Mouse (Mus musculus) liver, embryonic 13.5 days (tissue): ENCODE data around the gene Tars. TPM values are rescaled to one million over a fixed set of nuclear protein-coding genes. Genes with fewer than 3 reads are reported as not detected.

Experiments used
- ATAC-seq: fragments of 200-750 bp; cut with Nextera tagmentation; 2 replicates; pipeline ENCODE4 v1.8.0; 2017; ENCODE audit warnings: low read depth, mild to moderate bottlenecking, moderate number of reproducible peaks, moderate library complexity
- DNase-seq: peaks from one replicate; pipeline ENCODE4 v3.0.0; 2022
- H3K27ac ChIP-seq: fragments of 300-500 bp; sonication (generic); 2 replicates; pipeline ENCODE4 v1.5.1; 2015; ENCODE audit warnings: moderate library complexity, mild to moderate bottlenecking, inconsistent platforms
- H3K27me3 ChIP-seq: fragments of 300-500 bp; sonication (generic); 2 replicates; pipeline ENCODE4 v1.6.1; 2015; ENCODE audit warnings: mild to moderate bottlenecking, inconsistent platforms
- H3K36me3 ChIP-seq: fragments of 300-500 bp; sonication (generic); 2 replicates; pipeline ENCODE4 v1.6.1; 2015; ENCODE audit warnings: mild to moderate bottlenecking, inconsistent platforms
- H3K4me1 ChIP-seq: fragments of 300-500 bp; sonication (generic); replicated peaks from 2 replicates; pipeline ENCODE4 v1.6.1; 2015; ENCODE audit warnings: inconsistent platforms
- H3K4me2 ChIP-seq: fragments of 300-500 bp; sonication (generic); 2 replicates; pipeline ENCODE4 v1.6.1; 2015; ENCODE audit warnings: inconsistent platforms, mild to moderate bottlenecking, moderate library complexity
- H3K4me3 ChIP-seq: fragments of 300-500 bp; sonication (generic); replicated peaks from 2 replicates; pipeline ENCODE4 v1.5.1; 2015; ENCODE audit warnings: mild to moderate bottlenecking, inconsistent platforms
- H3K9ac ChIP-seq: fragments of 300-500 bp; sonication (generic); 2 replicates; pipeline ENCODE4 v1.6.1; 2015; ENCODE audit warnings: mild to moderate bottlenecking, inconsistent platforms
- H3K9me3 ChIP-seq: fragments of 300-500 bp; sonication (generic); replicated peaks from 2 replicates; pipeline ENCODE4 v1.6.1; 2016; ENCODE audit warnings: inconsistent platforms
- WGBS: fragments of 180-500 bp; shearing (Covaris S2); methylation state at CpG from one replicate; pipeline ENCODE4 v1.1.7; 2015; ENCODE audit not compliant: insufficient replicate concordance; 5-methylcytosine and 5-hydroxymethylcytosine counted together
- polyA plus RNA-seq: library from polyadenylated mRNA; unstranded; fragments of >200 nt; fragmentation: Nextera tagmentation; extraction: Ambion mirVana; gene quantifications from 2 replicates; pipeline ENCODE4 v1.2.1, GENCODE M21; 2015

Tars gene
- 51.1 and 61.5 TPM in 2 replicates for polyA plus RNA-seq

- Histone ChIP-seq H3K27ac (peak within 1 kb of the TSS; percentile 65), H3K36me3 (peaks cover 27% of the 10 kb centered on the region), H3K9ac (peak within 1 kb of the TSS; percentile 86), H3K9me3 (no peaks in the 10 kb centered on the region), H3K4me3 (peak within 1 kb of the TSS; percentile 89), H3K27me3 (0 out of 2 replicates have a peak, but pooled peaks cover 5% of the 10 kb centered on the region), H3K4me1 (peaks cover 21% of the 10 kb centered on the region), H3K4me2 (peak within 1 kb of the TSS; percentile 85)
- WGBS, result under 1% methylated on average over 42 of the region's 42 CpGs
- DNase-seq (peak; percentile 97), ATAC-seq (peak; percentile 100)
Measured at GRCm38 (mm10) chr15:11399356-11400067, at the start of gene Tars. Gene Tars, minus strand, starts transcription at chr15:11399665.

DNA sequence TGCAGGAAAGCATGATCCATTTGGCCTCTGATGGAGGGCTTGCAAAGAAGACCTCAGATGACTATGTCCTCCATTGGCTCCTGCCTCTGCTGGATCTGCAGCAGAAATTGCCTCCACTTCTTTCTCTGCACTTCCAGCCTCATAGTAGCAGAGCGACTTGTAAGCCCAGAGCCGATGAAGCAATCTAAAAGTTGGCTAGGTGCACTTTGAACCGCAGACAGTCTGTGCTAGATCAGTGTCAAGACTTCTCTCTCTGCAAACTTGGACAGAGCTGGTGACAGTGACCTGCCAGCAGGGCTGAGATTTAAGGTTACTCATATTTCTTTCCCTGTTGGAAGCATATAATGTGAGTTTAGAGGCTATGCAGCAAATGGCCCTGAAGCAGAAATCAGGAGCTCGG is 37.9 kb upstream of the Tars start:
- Histone ChIP-seq H3K27me3 (no peaks in the 10 kb centered on the region), H3K4me1 (no peaks in the 10 kb centered on the region), H3K9me3 (no peaks in the 10 kb centered on the region), H3K36me3 (no peaks in the 10 kb centered on the region), H3K9ac (no peak overlapping the region), H3K4me3 (no peak overlapping the region), H3K27ac (no peak overlapping the region), H3K4me2 (no peak overlapping the region)
- DNase-seq, result no peak
- no peak for ATAC-seq
- 74% methylated on average over 4 of the region's 4 CpGs for WGBS

DNA sequence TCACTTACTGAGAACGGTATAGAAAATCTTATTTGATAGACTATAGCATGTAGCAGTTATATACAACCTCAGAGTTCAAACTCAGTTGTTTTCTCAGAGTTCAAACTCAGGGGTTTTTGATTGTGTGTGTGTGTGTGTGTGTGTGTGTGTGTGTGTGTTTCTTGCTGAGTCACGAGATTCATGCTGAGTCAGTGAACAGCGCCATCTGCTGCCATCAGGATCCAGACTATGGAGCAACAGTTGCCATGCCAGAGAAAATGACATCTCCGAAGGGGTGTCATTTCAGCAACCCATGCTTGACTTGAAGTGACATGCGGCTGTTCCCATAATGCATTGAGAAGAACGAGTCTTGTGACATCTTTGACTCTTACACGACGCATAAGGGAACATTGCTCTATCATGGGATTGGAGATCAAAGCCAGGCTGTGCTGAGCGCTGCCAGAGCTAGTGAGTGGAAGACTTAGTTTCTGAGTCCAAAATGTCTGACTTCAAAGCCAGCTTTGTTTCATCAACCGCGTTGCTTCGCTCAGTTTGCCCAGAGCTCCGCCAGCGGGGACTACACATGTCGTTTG is 37.3 kb upstream of the Tars start:
- DNase-seq (no peak), ATAC-seq (no peak)
- Histone ChIP-seq H3K27me3 (no peaks in the 10 kb centered on the region), H3K27ac (no peak overlapping the region), H3K9me3 (no peaks in the 10 kb centered on the region), H3K4me2 (no peak overlapping the region), H3K4me1 (no peaks in the 10 kb centered on the region), H3K9ac (no peak overlapping the region), H3K4me3 (no peak overlapping the region), H3K36me3 (no peaks in the 10 kb centered on the region)
- WGBS, result 80% methylated on average over 15 of the region's 15 CpGs

- 65% methylated on average over 2 of the region's 2 CpGs for WGBS
- no peaks in the 10 kb centered on the region for H3K9me3 ChIP-seq
- no peak for ATAC-seq
Measured at GRCm38 (mm10) chr15:11426899-11427298, 27.4 kb upstream of the Tars start.

DNA sequence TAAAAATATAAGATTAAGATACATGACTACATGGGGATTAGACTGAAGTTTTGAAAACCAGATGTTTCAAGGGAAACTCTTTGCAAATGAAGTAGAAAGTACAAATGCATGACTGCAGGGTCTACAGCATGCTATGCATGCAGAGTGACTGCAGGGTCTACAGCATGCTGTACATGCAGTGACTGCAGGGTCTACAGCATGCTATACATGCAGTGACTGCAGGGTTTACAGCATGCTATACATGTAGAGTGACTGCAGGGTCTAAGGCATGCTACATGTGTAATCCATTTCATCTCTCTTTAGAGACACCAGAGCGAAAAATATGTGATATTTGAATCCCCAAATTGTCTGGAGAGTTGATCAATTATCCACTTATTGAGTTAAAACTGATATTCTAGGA is 14.0 kb upstream of the Tars start:
- ATAC-seq, result no peak
- no peak overlapping the region for H3K27ac ChIP-seq
- no peaks in the 10 kb centered on the region for H3K27me3 ChIP-seq
- DNase-seq, result no peak
- no peaks in the 10 kb centered on the region for H3K36me3 ChIP-seq
- H3K9me3 ChIP-seq, result no peaks in the 10 kb centered on the region
- no peak overlapping the region for H3K9ac ChIP-seq
- H3K4me1 ChIP-seq, result no peaks in the 10 kb centered on the region
- no peak overlapping the region for H3K4me3 ChIP-seq
- WGBS, result 57% methylated on average over 1 of the region's 1 CpGs
- no peak overlapping the region for H3K4me2 ChIP-seq

More at GRCm38 (mm10) chr15:11426899-11427298, 27.4 kb upstream of the Tars start:
- Histone ChIP-seq H3K36me3 (no peaks in the 10 kb centered on the region), H3K4me2 (no peak overlapping the region), H3K27me3 (no peaks in the 10 kb centered on the region), H3K27ac (no peak overlapping the region), H3K4me3 (no peak overlapping the region), H3K4me1 (no peaks in the 10 kb centered on the region), H3K9ac (no peak overlapping the region)
- DNase-seq, result no peak

DNA sequence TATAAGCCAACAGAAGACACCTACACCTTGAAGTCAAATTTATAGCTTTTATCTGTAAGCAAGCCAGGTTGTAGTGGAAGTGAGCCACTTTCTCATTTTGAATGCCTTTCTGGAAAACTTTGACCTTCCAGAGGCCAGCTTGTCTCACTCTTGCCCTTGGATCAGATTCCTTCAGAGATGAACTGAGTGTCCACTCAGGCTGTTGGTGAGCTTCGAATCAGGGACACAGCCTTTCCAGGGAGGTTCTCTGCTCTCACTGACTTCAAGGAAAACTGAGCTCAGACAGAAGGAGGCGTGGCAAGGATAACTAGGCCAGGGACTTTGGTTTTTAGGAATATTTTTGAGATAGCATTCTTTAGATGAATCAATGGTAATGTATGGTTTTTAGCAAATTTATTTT is 13.1 kb upstream of the Tars start:
- Histone ChIP-seq H3K4me2 (no peak overlapping the region), H3K27ac (no peak overlapping the region), H3K9me3 (no peaks in the 10 kb centered on the region), H3K4me3 (no peak overlapping the region), H3K27me3 (no peaks in the 10 kb centered on the region), H3K4me1 (no peaks in the 10 kb centered on the region), H3K36me3 (no peaks in the 10 kb centered on the region), H3K9ac (no peak overlapping the region)
- ATAC-seq (no peak), DNase-seq (no peak)
- 45% methylated on average over 2 of the region's 2 CpGs for WGBS

DNA sequence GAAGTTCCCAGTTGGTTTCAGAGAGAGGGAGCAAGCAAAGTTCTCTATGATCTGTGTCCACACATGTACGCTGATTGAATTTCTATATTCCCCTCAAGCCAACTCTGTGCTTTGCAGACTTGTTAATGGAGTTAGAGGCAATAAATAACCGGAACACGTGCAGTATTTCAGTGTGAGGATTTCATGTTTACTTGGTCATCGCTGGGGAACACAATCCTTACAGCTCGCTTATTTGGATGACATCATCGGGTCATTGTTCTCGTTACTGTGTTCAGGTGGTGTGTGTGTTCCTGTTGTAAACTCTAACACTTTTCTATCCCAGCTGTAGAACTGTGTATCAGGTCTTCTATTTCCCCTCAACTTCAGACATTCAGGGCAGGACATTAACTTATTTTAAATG is 12.4 kb upstream of the Tars start:
- Histone ChIP-seq H3K4me2 (no peak overlapping the region), H3K4me1 (no peaks in the 10 kb centered on the region), H3K36me3 (no peaks in the 10 kb centered on the region), H3K9ac (no peak overlapping the region), H3K9me3 (no peaks in the 10 kb centered on the region), H3K27me3 (no peaks in the 10 kb centered on the region), H3K27ac (no peak overlapping the region), H3K4me3 (no peak overlapping the region)
- ATAC-seq (no peak), DNase-seq (no peak)
- 60% methylated on average over 7 of the region's 7 CpGs for WGBS

DNA sequence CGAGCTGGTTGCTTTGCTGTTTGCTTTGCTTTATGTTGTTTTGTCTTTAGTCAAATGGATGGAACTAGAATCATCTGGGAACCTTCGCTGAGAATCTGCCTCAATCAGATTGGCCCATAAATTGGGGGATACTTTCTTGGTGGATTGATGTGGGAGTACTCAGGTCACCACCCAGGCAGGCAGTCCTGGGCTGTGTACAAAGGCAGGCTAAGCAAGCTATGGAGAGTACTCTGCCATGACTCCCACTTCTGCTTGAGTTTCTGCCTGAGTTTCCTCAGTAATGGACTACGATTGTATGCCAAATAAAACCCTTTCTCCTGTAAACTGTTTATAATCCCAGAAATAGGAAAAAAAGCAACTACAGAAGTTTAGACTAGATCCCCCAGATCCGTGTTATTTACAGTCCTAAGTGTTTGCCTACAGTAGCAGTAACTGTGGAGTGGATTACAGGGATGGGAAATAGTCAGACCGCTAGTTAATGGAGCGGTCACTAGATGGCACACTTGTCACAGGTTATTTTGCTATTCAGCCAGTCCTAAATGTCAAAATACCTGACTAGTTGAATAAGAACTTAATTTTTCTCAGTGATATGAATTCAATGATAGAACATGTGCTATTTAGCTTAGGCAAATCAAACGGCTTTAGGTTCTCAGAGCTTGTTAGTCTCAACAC is 8.8 kb upstream of the Tars start:
- Histone ChIP-seq H3K4me3 (no peak overlapping the region), H3K27ac (no peak overlapping the region), H3K36me3 (no peaks in the 10 kb centered on the region), H3K9me3 (no peaks in the 10 kb centered on the region), H3K9ac (no peak overlapping the region), H3K27me3 (0 out of 2 replicates have a peak, but pooled peaks cover 5% of the 10 kb centered on the region), H3K4me1 (no peaks in the 10 kb centered on the region), H3K4me2 (no peak overlapping the region)
- ATAC-seq, result no peak
- WGBS, result 30% methylated on average over 7 of the region's 7 CpGs
- no peak for DNase-seq

DNA sequence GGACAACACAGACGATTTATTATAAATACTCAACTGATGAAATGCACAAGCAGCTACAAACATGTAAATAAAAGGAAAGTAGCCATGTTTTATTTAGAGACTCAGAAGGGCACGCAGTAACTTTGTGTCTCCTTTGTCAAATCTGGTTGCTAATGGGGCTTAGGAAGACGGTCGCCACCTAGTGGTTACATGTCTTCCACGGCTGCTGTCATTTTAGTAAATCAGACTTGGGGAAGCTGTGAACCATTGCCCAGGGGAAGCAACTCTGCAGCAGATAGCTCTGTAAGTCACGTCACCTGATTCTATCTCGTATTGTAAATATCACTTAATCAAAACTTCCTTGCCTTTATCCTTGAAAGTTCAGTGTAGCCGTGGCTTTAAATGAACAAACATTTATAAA is 7.9 kb upstream of the Tars start:
- no peaks in the 10 kb centered on the region for H3K36me3 ChIP-seq
- no peak overlapping the region for H3K27ac ChIP-seq
- no peak overlapping the region for H3K9ac ChIP-seq
- DNase-seq, result peak; percentile 28
- H3K4me3 ChIP-seq, result no peak overlapping the region
- H3K9me3 ChIP-seq, result no peaks in the 10 kb centered on the region
- WGBS, result 7% methylated on average over 8 of the region's 8 CpGs
- no peaks in the 10 kb centered on the region for H3K4me1 ChIP-seq
- H3K27me3 ChIP-seq, result 0 out of 2 replicates have a peak, but pooled peaks cover 5% of the 10 kb centered on the region
- H3K4me2 ChIP-seq, result no peak overlapping the region
- no peak for ATAC-seq

DNA sequence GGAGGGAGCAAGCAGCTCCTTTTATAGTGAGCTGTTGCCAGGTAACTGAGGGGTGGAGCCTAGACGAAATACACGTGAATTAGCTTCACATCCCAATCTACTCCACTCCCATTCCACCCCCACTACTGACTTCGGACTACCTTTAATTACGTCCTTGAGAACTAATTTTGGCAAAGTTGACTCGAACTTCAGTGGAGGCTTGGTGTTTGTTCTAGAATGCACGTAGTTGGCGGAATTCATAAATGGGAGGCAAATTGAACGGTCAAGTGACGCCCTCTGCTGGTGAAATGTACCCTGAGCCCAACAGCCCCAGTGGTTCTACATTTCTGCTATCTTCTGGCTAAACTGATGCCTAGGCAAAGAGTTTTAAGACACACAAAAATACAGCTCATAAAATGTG is 7.3 kb upstream of the Tars start:
- H3K4me2 ChIP-seq, result no peak overlapping the region; the same call in 1 of the 2 replicates
- WGBS, result 35% methylated on average over 9 of the region's 9 CpGs

DNA sequence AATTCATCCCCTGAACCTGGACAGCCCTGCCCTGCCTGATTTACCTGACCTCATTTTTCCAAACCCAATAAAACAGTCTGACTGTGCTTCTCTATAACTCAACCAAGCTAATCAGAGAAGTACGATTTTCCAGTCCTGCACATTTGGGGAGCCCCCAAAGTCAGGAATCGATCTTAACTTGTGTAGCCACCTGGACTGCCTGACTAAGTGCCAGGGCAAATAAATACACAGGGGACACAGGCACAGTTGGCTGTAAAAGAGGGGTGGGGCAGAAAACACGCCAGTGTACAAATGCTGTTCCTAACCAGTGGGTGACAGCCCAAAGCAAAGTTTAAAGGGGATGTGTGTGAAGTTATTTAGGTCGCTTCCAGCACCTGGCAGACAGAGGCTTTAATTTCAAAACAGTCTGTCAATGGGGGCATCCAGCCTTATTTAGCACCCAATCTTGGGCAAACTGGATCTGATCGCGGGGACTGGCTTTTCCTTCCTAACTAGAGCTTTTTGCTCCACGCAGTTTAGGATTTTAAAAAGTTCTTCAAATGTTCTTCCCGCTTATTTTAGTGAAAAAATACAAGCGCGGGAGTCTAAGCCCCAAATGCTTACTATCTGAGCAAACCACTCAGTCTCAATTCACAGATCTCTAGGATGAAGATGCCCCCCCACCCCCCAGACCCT is 652 bp downstream of the Tars start:
- Histone ChIP-seq H3K4me1 (peaks cover 21% of the 10 kb centered on the region), H3K36me3 (peaks cover 34% of the 10 kb centered on the region), H3K9me3 (no peaks in the 10 kb centered on the region), H3K9ac (peak overlapping the region; percentile 86), H3K27ac (peak overlapping the region; percentile 65), H3K27me3 (0 out of 2 replicates have a peak, but pooled peaks cover under 1% of the 10 kb centered on the region), H3K4me3 (peak overlapping the region; percentile 89), H3K4me2 (peak overlapping the region; percentile 85)
- DNase-seq (peak; percentile 9), ATAC-seq (no peak)
- WGBS, result 2% methylated on average over 10 of the region's 10 CpGs

More for the DNA sequence above, 7.3 kb upstream of the Tars start:
- ATAC-seq (no peak), DNase-seq (no peak)
- H3K27me3 ChIP-seq, result 0 out of 2 replicates have a peak, but pooled peaks cover 5% of the 10 kb centered on the region
- no peaks in the 10 kb centered on the region for H3K36me3 ChIP-seq
- no peak overlapping the region for H3K27ac ChIP-seq
- no peaks in the 10 kb centered on the region for H3K9me3 ChIP-seq
- no peaks in the 10 kb centered on the region for H3K4me1 ChIP-seq
- no peak overlapping the region for H3K9ac ChIP-seq
- H3K4me3 ChIP-seq, result no peak overlapping the region
